Mouse (Mus musculus): Measurements from ENCODE around the gene Map3k11. TPM values are rescaled to one million over a fixed set of nuclear protein-coding genes. Genes with fewer than 3 reads are reported as not detected.

Gene Map3k11
- polyA plus RNA-seq, 1 experiment from 2014 or later: 9.2 TPM

DNA sequence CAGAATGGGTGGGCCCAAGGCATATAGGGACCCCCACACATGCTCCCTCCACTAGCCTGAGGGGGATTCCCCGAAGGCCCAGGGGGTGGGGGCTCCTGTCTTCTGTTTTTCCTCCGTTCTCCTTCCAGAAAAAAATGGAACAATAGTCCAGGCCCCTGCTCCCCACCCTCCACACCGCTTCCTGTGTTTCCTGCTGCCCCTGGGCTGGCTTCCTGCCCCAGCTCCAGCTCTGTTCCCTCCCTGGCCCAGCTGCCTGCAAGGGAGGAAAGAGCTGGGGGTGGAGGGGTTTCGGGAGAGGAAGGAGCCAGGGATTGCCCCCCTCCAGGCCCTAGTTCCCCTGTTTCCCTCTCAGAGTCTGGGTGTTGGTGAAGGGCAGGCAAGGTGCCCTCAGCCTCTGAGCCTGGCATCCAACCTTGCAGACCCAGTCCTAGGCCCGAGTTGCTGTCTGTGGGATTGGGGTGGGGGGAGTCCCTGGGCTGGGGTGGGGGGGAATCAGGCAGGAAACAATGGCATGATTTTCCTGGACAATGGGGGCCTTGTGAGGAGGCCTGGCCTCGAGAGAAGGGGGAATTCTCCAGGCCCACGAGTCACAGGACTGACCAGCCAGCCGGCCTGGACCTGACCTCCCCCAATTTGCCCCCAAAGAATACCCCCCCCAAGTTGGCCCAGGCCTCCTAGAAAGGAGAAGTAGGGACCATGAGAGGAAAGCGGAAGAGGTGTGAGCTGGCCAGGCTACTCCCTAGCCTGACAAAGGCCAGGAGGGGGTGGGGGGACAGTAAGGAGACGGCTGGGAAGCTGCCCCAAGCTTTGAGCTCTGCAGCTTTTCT is 3.8 kb downstream of the Map3k11 start:
- no peak for ATAC-seq
- Histone ChIP-seq H3K4me3 (ENCODE audit: low read depth, low read length) (no peak overlapping the region), H3K9me3 (replicated peaks; ENCODE audit: control insufficient read depth, low read length) (no peaks in the 10 kb centered on the region), H3K27ac (ENCODE audit: low read depth, low read length) (peak overlapping the region; percentile 27; the same call in 1 of the 2 replicates), H3K36me3 (ENCODE audit: control insufficient read depth, insufficient read depth, low read length) (peaks cover 57% of the 10 kb centered on the region), H3K4me2 (ENCODE audit: low read length) (peak overlapping the region; percentile 4; the same call in 1 of the 2 replicates), H3K4me1 (ENCODE audit: control insufficient read depth, insufficient read depth, low read length) (peaks cover 23% of the 10 kb centered on the region), H3K9ac (ENCODE audit: low read length) (peak overlapping the region; percentile 40), H3K27me3 (replicated peaks; ENCODE audit: control insufficient read depth, insufficient read depth, low read length) (no peaks in the 10 kb centered on the region)
- 74% methylated on average over 10 of the region's 10 CpGs for WGBS
- no peak for DNase-seq (ENCODE audit: low spot score)

DNA sequence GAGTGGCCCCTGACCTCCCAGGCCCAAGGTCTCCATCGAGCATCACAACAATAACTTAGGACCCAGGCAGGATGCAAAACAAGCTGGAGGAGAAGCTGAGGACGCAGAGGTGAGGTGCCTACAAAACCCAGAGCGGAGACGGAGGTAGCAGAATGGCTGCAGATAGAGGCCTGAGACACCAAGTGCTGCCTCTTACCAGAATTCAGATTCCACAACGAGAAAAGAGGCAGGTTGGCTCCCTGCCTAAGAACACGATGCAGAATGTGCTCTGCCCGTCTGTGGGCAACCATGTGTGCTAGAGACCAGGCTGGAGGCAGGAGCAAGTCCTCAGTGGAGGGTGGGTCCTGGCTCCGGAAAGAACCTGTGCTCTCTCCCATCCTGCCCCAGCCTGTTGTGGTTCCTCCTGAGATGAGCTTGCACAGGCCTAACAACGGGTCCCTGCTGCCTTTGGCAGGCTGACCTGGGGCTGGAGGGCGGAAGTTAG is 4.4 kb downstream of the Map3k11 start:
- Histone ChIP-seq H3K4me3 (ENCODE audit: low read depth, low read length) (no peak overlapping the region), H3K4me2 (ENCODE audit: low read length) (0 out of 2 replicates have a peak overlapping the region, but pooled peaks have one; percentile 4), H3K27me3 (replicated peaks; ENCODE audit: control insufficient read depth, insufficient read depth, low read length) (no peaks in the 10 kb centered on the region), H3K9ac (ENCODE audit: low read length) (peak overlapping the region; percentile 32; the same call in 1 of the 2 replicates), H3K9me3 (replicated peaks; ENCODE audit: control insufficient read depth, low read length) (no peaks in the 10 kb centered on the region), H3K27ac (ENCODE audit: low read depth, low read length) (0 out of 2 replicates have a peak overlapping the region, but pooled peaks have one; percentile 27), H3K36me3 (ENCODE audit: control insufficient read depth, insufficient read depth, low read length) (peaks cover 63% of the 10 kb centered on the region), H3K4me1 (ENCODE audit: control insufficient read depth, insufficient read depth, low read length) (peaks cover 17% of the 10 kb centered on the region)
- ATAC-seq (no peak), DNase-seq (ENCODE audit: low spot score) (no peak)
- WGBS: 86% methylated on average over 10 of the region's 10 CpGs

DNA sequence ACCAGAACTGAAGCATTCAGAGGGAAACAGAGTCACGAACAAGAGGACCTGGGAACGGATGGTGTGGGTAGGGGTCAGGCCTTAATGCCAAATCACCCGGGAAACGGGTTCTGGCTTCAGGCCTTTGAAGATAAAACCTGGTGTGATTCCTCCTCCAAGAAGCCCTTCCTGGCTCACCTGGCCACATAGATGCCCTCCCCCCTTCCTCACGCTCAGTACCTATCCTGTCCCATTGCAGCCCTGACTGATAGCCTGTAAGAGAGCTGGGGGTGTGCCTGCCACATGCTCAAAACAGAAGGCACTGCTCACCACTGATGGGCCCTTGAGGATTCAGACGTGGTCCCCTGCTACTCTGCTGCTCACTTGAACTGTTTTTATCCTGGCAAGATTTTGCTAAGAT is 5.3 kb downstream of the Map3k11 start:
- DNase-seq (ENCODE audit: low spot score) (no peak), ATAC-seq (no peak)
- Histone ChIP-seq H3K4me2 (ENCODE audit: low read length) (no peak overlapping the region), H3K36me3 (ENCODE audit: control insufficient read depth, insufficient read depth, low read length) (peaks cover 72% of the 10 kb centered on the region), H3K4me1 (ENCODE audit: control insufficient read depth, insufficient read depth, low read length) (peaks cover 16% of the 10 kb centered on the region), H3K4me3 (ENCODE audit: low read depth, low read length) (no peak overlapping the region), H3K27me3 (replicated peaks; ENCODE audit: control insufficient read depth, insufficient read depth, low read length) (no peaks in the 10 kb centered on the region), H3K27ac (ENCODE audit: low read depth, low read length) (no peak overlapping the region), H3K9ac (ENCODE audit: low read length) (0 out of 2 replicates have a peak overlapping the region, but pooled peaks have one; percentile 8), H3K9me3 (replicated peaks; ENCODE audit: control insufficient read depth, low read length) (no peaks in the 10 kb centered on the region)
- WGBS: 83% methylated on average over 6 of the region's 6 CpGs

DNA sequence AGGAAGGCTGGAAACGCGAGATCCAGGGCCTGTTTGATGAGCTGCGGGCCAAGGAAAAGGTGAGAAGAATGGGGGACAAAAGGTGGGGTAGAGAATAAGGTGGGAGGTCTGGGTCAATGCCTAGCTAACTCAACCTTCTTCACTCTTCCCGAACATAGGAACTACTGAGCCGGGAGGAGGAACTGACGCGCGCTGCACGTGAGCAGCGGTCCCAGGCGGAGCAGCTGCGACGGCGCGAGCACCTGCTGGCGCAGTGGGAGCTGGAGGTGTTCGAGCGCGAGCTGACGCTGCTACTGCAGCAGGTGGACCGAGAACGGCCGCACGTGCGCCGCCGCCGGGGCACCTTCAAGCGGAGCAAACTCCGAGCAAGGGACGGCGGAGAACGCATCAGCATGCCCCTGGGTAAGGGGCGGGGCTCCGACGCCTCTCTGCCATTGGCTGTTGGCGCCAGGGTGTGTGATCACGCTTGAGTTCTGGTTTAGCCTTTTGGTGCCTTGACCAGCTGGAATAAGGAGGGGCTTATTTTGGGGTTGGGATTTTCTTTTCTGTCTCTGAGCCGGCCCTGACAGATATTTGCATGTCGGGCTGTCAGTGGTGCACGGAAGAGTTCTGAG is 7.4 kb downstream of the Map3k11 start:
- H3K27ac ChIP-seq (ENCODE audit: low read depth, low read length): no peak overlapping the region
- H3K9me3 ChIP-seq (replicated peaks; ENCODE audit: control insufficient read depth, low read length): no peaks in the 10 kb centered on the region
- no peaks in the 10 kb centered on the region for H3K27me3 ChIP-seq (replicated peaks; ENCODE audit: control insufficient read depth, insufficient read depth, low read length)
- peak; percentile 68 for DNase-seq (ENCODE audit: low spot score)
- peaks cover 8% of the 10 kb centered on the region for H3K4me1 ChIP-seq (ENCODE audit: control insufficient read depth, insufficient read depth, low read length)
- H3K36me3 ChIP-seq (ENCODE audit: control insufficient read depth, insufficient read depth, low read length): peaks cover 88% of the 10 kb centered on the region
- peak overlapping the region; percentile 31 for H3K4me3 ChIP-seq (ENCODE audit: low read depth, low read length)
- H3K4me2 ChIP-seq (ENCODE audit: low read length): peak overlapping the region; percentile 58
- 5% methylated on average over 41 of the region's 41 CpGs for WGBS
- peak; percentile 83 for ATAC-seq
- H3K9ac ChIP-seq (ENCODE audit: low read length): peak overlapping the region; percentile 51

DNA sequence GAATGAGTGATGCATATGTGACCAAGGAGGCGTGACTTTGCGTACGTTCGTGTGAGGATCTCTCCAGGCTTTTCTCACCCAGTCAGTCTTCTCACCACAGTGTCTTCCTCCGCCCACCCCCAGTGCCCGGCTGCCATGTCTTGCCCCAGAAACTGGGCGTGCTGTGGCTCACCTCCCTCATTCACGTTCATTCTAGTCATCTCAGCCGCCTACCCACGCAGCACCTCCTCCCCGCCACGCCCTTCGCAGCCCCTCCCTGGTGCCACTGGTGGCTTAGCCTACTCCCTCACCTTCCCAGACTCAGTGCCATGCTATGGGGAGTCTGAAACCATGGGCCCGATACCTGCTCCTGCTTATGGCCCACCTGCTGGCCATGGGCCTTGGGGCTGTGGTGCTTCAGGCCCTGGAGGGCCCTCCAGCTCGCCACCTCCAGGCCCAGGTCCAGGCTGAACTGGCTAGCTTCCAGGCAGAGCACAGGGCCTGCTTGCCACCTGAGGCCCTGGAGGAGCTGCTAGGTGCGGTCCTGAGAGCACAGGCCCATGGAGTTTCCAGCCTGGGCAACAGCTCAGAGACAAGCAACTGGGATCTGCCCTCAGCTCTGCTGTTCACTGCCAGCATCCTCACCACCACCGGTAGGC is 15.7 kb downstream of the Map3k11 start, which contains the start of gene Kcnk7:
Gene Kcnk7 (plus strand): TSS at position 205 of the 638 bp plus-strand sequence.
- WGBS: 79% methylated on average over 17 of the region's 17 CpGs
- Histone ChIP-seq H3K27me3 (replicated peaks; ENCODE audit: control insufficient read depth, insufficient read depth, low read length) (no peaks in the 10 kb centered on the region), H3K4me2 (ENCODE audit: low read length) (no peak within 1 kb of the TSS), H3K9me3 (replicated peaks; ENCODE audit: control insufficient read depth, low read length) (no peaks in the 10 kb centered on the region), H3K36me3 (ENCODE audit: control insufficient read depth, insufficient read depth, low read length) (peaks cover 72% of the 10 kb centered on the region), H3K4me3 (ENCODE audit: low read depth, low read length) (no peak within 1 kb of the TSS), H3K27ac (ENCODE audit: low read depth, low read length) (no peak within 1 kb of the TSS), H3K9ac (ENCODE audit: low read length) (no peak within 1 kb of the TSS), H3K4me1 (ENCODE audit: control insufficient read depth, insufficient read depth, low read length) (no peaks in the 10 kb centered on the region)
- no peak for DNase-seq (ENCODE audit: low spot score)
- ATAC-seq: no peak

- Histone ChIP-seq H3K4me1 (ENCODE audit: control insufficient read depth, insufficient read depth, low read length) (no peaks in the 10 kb centered on the region), H3K4me3 (ENCODE audit: low read depth, low read length) (no peak overlapping the region), H3K4me2 (ENCODE audit: low read length) (no peak overlapping the region), H3K27ac (ENCODE audit: low read depth, low read length) (no peak overlapping the region), H3K9me3 (replicated peaks; ENCODE audit: control insufficient read depth, low read length) (no peaks in the 10 kb centered on the region), H3K27me3 (replicated peaks; ENCODE audit: control insufficient read depth, insufficient read depth, low read length) (no peaks in the 10 kb centered on the region), H3K9ac (ENCODE audit: low read length) (no peak overlapping the region), H3K36me3 (ENCODE audit: control insufficient read depth, insufficient read depth, low read length) (peaks cover 69% of the 10 kb centered on the region)
- WGBS: 46% methylated on average over 10 of the region's 10 CpGs
- DNase-seq (ENCODE audit: low spot score) (no peak), ATAC-seq (0 out of 2 replicates have a peak, but pooled peaks have one; percentile 15)
These were observed 16.4 kb downstream of the Map3k11 start for GRCm38 (mm10) chr19:5704801-5705571.

DNA sequence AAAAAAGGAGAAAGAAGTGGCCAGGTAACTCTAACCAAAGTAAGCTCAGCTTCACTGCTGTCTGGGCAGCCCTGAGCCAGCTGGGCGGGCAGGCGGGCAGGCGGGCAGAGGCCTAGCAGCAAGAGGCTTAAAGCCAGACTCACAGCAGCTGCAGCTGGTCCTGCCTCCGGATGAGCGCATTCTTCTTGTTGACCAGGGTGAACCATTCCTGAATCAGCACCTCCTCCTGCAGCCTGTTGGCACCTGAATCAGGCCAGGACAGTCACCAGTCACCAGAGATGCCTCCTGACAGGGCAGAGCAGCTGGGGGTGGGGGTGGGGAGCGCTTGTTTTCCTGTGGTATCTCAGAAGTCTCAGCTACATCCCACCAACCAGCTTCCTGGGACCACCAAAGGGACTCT is 21.5 kb downstream of the Map3k11 start:
- Histone ChIP-seq H3K27me3 (replicated peaks; ENCODE audit: control insufficient read depth, insufficient read depth, low read length) (no peaks in the 10 kb centered on the region), H3K9ac (ENCODE audit: low read length) (no peak overlapping the region), H3K4me1 (ENCODE audit: control insufficient read depth, insufficient read depth, low read length) (no peaks in the 10 kb centered on the region), H3K36me3 (ENCODE audit: control insufficient read depth, insufficient read depth, low read length) (peaks cover 85% of the 10 kb centered on the region), H3K9me3 (replicated peaks; ENCODE audit: control insufficient read depth, low read length) (no peaks in the 10 kb centered on the region), H3K4me3 (ENCODE audit: low read depth, low read length) (no peak overlapping the region), H3K4me2 (ENCODE audit: low read length) (no peak overlapping the region), H3K27ac (ENCODE audit: low read depth, low read length) (no peak overlapping the region)
- WGBS: 97% methylated on average over 6 of the region's 6 CpGs
- ATAC-seq: no peak
- DNase-seq (ENCODE audit: low spot score): no peak

DNA sequence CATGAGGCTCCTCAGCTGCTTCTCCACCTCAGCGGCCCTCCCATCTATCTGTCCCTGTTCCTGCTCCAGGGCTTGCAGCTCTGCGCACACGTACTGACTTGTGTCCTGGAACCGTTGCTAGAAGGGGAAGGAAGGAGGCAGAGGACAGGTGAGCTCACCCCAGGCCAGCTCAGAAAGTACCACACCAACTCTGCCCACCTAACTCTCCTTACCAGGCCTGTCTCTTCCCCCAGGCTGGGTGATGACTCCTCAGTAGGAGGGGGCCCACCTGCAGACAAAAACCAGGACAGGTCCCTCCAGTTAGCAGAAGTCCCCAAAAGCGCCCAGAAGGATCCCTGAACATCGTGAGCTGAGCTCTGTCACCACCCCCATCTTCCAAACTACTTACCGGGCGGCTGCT is 22.0 kb downstream of the Map3k11 start:
- H3K9ac ChIP-seq (ENCODE audit: low read length): no peak overlapping the region
- WGBS: 80% methylated on average over 8 of the region's 8 CpGs
- no peaks in the 10 kb centered on the region for H3K4me1 ChIP-seq (ENCODE audit: control insufficient read depth, insufficient read depth, low read length)
- ATAC-seq: no peak
- H3K9me3 ChIP-seq (replicated peaks; ENCODE audit: control insufficient read depth, low read length): no peaks in the 10 kb centered on the region
- H3K4me2 ChIP-seq (ENCODE audit: low read length): no peak overlapping the region
- H3K27ac ChIP-seq (ENCODE audit: low read depth, low read length): no peak overlapping the region
- no peak overlapping the region for H3K4me3 ChIP-seq (ENCODE audit: low read depth, low read length)
- H3K36me3 ChIP-seq (ENCODE audit: control insufficient read depth, insufficient read depth, low read length): peaks cover 89% of the 10 kb centered on the region
- no peaks in the 10 kb centered on the region for H3K27me3 ChIP-seq (replicated peaks; ENCODE audit: control insufficient read depth, insufficient read depth, low read length)
- no peak for DNase-seq (ENCODE audit: low spot score)

Data from forebrain, embryonic 14.5 days (tissue).